Mouse (Mus musculus): ENCODE results near the gene Clec1b.

Clec1b gene

DNA sequence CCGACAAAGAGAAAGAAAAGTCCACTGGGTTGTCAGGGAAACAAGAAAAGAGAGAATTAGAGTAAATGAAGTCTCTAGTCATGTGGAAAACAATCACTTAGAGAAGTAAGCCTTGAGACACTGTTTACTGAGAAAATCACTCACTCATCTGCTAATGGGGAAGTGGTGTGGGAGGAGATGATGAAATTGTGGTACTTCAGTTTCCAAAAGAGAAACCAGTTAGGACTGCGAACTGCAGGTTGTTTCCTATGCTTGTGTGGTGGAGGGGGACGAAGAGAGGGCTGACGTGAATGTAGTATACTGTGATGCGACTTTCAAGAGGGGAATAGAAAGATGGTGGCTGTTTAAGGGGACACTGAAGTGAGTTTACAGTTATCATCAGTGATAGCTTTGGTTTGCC lies 37.1 kb downstream of the Clec1b start:
- Histone ChIP-seq H3K27me3 (ENCODE audit: control insufficient read depth, insufficient read depth, low read length, poor library complexity, severe bottlenecking) (no peaks in the 10 kb centered on the region), H3K36me3 (ENCODE audit: control insufficient read depth, insufficient read depth, low read length, poor library complexity, severe bottlenecking) (no peaks in the 10 kb centered on the region)
- peak; percentile 86 for DNase-seq (ENCODE audit: low read depth, low spot score)

DNA sequence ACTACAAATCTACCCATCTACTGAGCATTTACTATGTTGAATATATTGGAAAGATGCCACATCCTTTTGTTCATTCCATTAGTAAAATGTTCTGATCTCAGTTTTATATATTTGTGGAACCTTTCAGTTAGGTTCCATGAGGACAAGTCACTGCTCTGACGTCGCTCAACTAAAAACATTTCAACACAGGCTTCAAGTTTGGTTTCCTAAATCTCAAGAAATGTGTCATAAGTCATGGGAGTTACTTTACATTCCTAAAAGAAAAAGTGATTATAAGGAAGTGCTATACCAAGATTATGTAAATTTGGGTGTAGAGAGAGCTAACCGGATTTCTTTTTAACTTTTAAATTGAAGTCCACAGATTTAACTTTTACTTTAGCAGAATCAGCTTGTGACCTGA lies 38.9 kb downstream of the Clec1b start:
- Histone ChIP-seq H3K27me3 (ENCODE audit: control insufficient read depth, insufficient read depth, low read length, poor library complexity, severe bottlenecking) (no peaks in the 10 kb centered on the region), H3K36me3 (ENCODE audit: control insufficient read depth, insufficient read depth, low read length, poor library complexity, severe bottlenecking) (no peaks in the 10 kb centered on the region)
- no peak for DNase-seq (ENCODE audit: low read depth, low spot score)

DNA sequence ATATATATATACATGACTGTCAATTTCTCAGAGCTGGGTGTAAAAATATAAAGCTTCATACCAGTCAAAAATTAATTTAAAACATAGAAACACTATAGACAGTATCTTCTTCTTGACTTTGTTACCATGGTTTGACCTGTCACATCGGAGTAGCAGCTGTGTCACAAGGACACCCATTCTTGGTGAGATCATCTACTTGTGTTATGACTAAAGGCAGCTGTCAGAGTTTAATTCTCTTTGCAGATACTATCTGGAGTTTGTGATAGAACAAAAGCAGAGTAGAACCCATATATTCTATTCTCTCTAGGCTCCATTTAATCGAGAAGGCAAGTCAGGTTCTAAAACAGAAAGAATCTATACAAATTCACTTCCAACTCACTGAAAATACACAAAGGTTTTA lies 40.9 kb downstream of the Clec1b start:
- Histone ChIP-seq H3K27me3 (ENCODE audit: control insufficient read depth, insufficient read depth, low read length, poor library complexity, severe bottlenecking) (no peaks in the 10 kb centered on the region), H3K36me3 (ENCODE audit: control insufficient read depth, insufficient read depth, low read length, poor library complexity, severe bottlenecking) (no peaks in the 10 kb centered on the region)
- no peak for DNase-seq (ENCODE audit: low read depth, low spot score)

DNA sequence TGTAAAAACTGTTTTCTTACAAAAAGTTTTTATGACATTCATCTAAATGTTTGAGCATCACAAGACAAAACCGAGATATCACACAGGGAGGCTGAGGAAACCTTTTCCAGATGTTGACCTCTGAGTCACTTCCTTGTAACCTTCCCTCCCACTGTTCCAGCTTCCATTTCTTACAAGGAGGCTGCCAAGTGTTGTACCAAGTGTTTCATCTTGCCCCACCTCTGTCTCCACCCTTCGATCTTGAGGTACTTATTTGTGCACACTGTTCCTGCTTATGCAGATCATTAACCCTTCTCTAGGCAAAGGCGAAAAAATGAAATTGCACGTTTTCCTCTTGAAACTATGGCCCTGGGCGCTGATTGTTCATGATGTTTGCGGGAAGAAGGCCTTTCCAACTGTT lies 52.6 kb downstream of the Clec1b start:
- no peak for DNase-seq (ENCODE audit: low read depth, low spot score)
- H3K36me3 ChIP-seq (ENCODE audit: control insufficient read depth, insufficient read depth, low read length, poor library complexity, severe bottlenecking), result no peaks in the 10 kb centered on the region
- no peaks in the 10 kb centered on the region for H3K27me3 ChIP-seq (ENCODE audit: control insufficient read depth, insufficient read depth, low read length, poor library complexity, severe bottlenecking)

DNA sequence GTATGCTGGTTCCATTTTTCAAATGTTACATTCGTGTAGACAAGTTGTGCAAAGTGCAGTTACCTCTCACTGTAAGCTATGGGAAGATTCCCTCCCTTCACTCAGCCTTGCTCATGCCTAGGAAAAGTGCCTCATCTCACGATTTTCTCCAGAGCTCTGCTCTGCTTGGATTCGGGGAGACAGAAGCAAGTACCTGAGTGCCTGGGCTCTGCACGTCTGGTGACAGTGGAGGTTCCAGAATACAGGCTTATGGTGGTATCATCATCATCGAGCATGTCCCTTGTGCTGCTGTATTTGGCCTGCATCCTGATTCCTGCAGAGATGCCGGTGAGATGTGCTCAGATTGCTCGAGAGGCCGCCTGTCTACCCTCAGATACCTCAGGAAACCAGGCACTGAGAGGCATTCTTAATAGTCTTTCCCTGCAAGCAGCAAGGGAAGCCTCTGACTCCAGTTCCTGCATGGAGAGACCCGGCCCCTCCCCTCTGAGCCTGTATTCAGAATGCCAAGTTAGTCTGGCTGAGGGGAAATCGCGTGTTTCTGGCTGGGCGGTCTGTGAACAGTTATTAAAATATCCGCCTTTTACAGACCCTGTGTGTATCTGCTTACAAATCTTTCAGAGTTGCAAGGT lies 54.4 kb downstream of the Clec1b start, which contains the start of gene Clec1a:
TSS of gene Clec1a (minus strand) at position 590 of the 629 bp plus-strand sequence.
- Histone ChIP-seq H3K36me3 (ENCODE audit: control insufficient read depth, insufficient read depth, low read length, poor library complexity, severe bottlenecking) (no peaks in the 10 kb centered on the region), H3K27me3 (ENCODE audit: control insufficient read depth, insufficient read depth, low read length, poor library complexity, severe bottlenecking) (no peaks in the 10 kb centered on the region)
- no peak for DNase-seq (ENCODE audit: low read depth, low spot score)
